Mouse (Mus musculus): ENCODE measurements around the gene Sec13. TPM values are rescaled to one million over a fixed set of nuclear protein-coding genes. Genes with fewer than 3 reads are reported as not detected.

The Sec13 gene
- polyA plus RNA-seq (2015; fragmentation: Nextera tagmentation; extraction: Ambion mirVana): 174 and 178 TPM in 2 replicates

DNA sequence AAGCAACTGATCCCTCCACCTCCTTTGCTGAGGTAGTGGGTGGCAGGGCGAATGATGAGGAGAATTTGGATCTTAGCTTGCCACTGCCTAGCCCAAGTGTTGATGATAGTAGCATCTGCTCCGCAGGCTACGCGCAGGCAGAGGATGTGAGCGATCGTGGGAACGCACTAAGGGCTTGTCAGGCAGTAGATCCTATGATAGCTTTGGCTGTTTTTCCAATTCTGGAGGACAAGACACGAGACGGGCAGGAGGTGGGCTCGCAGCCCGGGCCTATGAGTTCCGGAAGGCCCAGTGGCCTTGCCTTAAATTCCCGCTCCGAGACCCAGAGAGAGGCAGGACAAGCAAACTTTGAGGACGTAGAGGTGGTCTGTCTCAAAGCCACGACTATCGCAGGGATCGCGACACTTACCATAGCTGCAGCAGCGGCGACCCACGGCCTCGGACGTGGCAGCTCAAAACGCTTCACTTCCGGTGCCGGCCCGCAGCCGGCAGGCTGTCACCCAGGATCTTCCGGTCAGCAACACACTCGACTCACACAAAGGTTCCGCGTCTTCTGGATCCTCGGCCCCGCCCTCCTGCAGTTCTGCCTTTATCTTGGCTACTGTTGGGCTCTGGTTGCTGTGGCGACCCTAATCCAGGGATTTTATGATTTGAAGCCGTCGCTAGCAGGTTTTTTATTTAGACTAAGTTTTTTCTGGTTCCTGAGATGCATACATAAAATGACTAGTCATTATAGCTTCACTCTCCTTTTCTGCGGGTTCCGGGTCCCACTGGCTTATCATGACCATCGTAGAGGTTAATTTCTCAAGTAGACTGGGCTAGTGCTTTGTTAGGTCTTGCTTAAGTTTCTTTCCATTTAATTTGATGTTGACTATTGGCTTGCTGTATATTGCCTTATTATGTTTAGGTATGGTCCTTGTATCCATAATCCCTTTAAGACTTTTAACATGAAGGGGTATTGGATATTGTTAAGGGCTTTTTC, at the start of gene Sec13:
TSS of gene Sec13 (minus strand) at position 508 of the 982 bp plus-strand sequence.

GRCm38 (mm10) chr6:113719878-113720277, 20.7 kb downstream of the Sec13 start, which contains the start of gene Ghrl:
Gene Ghrl, minus strand, starts transcription at chr6:113719880.

DNA sequence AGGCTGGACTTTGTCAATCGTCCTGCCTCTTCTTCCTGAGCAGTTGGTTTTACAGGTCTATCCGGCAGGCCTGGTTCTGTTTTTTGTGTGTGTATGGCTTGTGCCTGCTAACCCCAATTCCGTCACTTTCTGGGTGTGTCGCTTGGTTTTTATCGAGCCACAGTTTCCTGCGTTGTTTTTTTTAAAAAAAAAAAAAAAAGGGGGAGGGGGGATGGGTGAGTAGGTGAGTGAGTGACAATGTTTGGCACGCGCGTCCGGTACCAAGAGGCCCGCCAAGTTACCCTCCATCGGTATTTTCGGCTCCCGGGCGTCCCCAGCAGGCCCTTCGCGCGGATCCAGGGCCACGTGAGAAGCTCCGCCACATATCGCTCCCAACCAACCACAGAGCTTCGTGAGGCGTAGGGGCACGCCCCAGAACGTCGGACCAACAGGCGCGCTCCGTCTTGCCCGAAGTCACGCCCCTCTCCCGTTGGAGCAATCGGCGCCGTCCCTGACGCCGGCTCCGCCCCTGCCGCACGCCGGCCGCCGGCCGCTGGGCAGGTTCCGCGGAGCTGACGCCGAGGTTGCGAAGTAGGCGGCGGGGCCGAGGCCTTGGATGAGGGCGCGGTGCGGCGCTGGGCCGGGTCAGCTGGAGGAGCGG, 43.8 kb downstream of the Sec13 start, which contains the start of gene Tatdn2:
TSS of gene Tatdn2 (plus strand) at position 469 of the 640 bp plus-strand sequence.

Small RNA genes lying within 50 kb of the gene (microRNA-seq; reads per million reads assigned to microRNA genes)
- gene Mir7042: not detected

Other genes starting within 250 kb of the Sec13 start
- gene Prrt3, start 238.8 kb downstream of the Sec13 start, polyA plus RNA-seq (2015; fragmentation: Nextera tagmentation; extraction: Ambion mirVana): 12.6 and 14.9 TPM in 2 replicates
- gene Emc3, start 209.1 kb downstream of the Sec13 start, polyA plus RNA-seq (2015; fragmentation: Nextera tagmentation; extraction: Ambion mirVana): 116 and 117 TPM in 2 replicates
- gene Fancd2, start 209.1 kb downstream of the Sec13 start, polyA plus RNA-seq (2015; fragmentation: Nextera tagmentation; extraction: Ambion mirVana): 0.81 and 1.0 TPM in 2 replicates
- gene Fancd2os, start 140.0 kb downstream of the Sec13 start, polyA plus RNA-seq (2015; fragmentation: Nextera tagmentation; extraction: Ambion mirVana): 0.25 TPM in 2 replicates
- gene Brk1, start 136.0 kb downstream of the Sec13 start, polyA plus RNA-seq (2015; fragmentation: Nextera tagmentation; extraction: Ambion mirVana): 288 and 295 TPM in 2 replicates
- gene Vhl, start 116.8 kb downstream of the Sec13 start, polyA plus RNA-seq (2015; fragmentation: Nextera tagmentation; extraction: Ambion mirVana): 66.9 and 69.9 TPM in 2 replicates
- 2.4 TPM in 2 replicates for gene Irak2, start 102.3 kb downstream of the Sec13 start, polyA plus RNA-seq (2015; fragmentation: Nextera tagmentation; extraction: Ambion mirVana)
- gene Tatdn2, start 43.7 kb downstream of the Sec13 start, polyA plus RNA-seq (2015; fragmentation: Nextera tagmentation; extraction: Ambion mirVana): 1.2 and 1.7 TPM in 2 replicates
- gene Ghrl, start 20.9 kb downstream of the Sec13 start, polyA plus RNA-seq (2015; fragmentation: Nextera tagmentation; extraction: Ambion mirVana): not detected in 2 replicates

Measured in neural tube, postnatal 0 days (tissue).